Mouse (Mus musculus): ENCODE measurements around the gene En2. TPM values are rescaled to one million over a fixed set of nuclear protein-coding genes. Genes with fewer than 3 reads are reported as not detected.

The En2 gene
- polyA plus RNA-seq, 1 experiment from 2014 or later, result not detected

DNA sequence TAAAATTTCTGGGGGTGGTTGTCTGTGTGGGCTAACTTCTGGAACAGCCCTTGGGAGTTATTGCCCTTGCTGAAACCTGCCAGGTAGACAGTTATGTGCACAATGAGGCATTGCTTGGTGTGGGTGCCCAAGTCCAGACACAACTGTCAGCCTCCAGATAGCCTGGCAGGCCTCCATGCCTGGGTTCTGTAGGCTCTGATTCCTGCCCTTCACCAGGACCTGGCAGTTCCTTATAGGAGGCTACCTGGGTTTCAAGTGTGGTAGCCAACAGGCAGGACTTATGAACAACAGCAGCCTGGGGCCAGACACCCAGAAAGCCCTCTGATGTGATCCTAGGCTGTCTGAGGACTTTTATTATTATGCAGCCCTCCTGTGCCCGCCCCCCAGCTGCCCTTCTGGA, 1.6 kb upstream of the En2 start:
- 0% methylated on average over 1 of the region's 1 CpGs for WGBS
- Histone ChIP-seq H3K9ac (no peak overlapping the region), H3K9me3 (no peaks in the 10 kb centered on the region), H3K36me3 (no peaks in the 10 kb centered on the region), H3K4me1 (peaks cover 34% of the 10 kb centered on the region), H3K27ac (no peak overlapping the region), H3K27me3 (peaks cover 99% of the 10 kb centered on the region), H3K4me3 (no peak overlapping the region), H3K4me2 (no peak overlapping the region)
- ATAC-seq (ENCODE audit: borderline replicate concordance, extremely low read depth, low FRiP score, low TSS enrichment), result no peak

DNA sequence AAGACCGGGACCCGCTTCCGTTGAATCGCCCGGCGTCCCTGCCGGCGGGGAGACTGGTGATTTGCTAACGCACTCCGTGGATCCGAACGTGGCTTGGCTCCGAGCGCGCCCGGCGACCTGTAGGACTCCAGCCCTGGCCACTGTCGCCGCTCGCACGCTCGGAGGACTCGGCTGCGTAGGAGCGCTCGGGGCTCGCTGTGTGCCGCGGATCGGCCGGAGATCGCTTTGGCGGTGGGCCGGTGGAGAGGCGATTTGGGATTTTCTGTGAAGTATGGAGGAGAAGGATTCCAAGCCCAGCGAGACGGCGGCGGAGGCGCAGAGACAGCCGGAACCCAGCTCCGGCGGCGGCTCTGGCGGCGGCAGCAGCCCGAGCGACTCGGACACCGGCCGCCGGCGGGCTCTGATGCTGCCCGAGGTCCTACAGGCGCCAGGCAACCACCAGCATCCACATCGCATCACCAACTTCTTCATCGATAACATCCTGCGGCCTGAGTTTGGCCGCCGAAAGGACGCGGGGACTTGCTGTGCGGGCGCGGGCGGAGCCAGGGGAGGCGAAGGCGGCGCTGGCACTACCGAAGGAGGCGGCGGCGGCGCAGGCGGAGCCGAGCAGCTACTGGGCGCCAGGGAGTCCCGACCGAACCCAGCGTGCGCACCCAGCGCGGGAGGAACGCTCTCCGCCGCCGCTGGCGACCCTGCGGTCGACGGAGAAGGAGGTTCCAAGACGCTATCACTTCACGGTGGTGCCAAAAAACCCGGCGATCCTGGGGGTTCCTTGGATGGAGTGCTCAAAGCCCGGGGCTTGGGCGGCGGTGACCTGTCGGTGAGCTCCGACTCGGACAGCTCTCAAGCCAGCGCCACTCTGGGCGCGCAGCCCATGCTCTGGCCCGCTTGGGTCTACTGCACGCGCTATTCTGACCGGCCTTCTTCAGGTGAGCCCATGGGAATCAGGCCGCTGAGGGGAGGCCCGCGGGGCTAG, 1.1 kb downstream of the En2 start:
- Histone ChIP-seq H3K27ac (no peak overlapping the region), H3K9ac (no peak overlapping the region), H3K4me1 (peaks cover 34% of the 10 kb centered on the region), H3K27me3 (peaks cover 96% of the 10 kb centered on the region), H3K9me3 (no peaks in the 10 kb centered on the region), H3K4me2 (peak overlapping the region; percentile 99), H3K36me3 (no peaks in the 10 kb centered on the region), H3K4me3 (peak overlapping the region; percentile 45)
- ATAC-seq (ENCODE audit: borderline replicate concordance, extremely low read depth, low FRiP score, low TSS enrichment), result peak; percentile 12; the same call in 1 of the 2 replicates
- under 1% methylated on average over 110 of the region's 111 CpGs for WGBS

DNA sequence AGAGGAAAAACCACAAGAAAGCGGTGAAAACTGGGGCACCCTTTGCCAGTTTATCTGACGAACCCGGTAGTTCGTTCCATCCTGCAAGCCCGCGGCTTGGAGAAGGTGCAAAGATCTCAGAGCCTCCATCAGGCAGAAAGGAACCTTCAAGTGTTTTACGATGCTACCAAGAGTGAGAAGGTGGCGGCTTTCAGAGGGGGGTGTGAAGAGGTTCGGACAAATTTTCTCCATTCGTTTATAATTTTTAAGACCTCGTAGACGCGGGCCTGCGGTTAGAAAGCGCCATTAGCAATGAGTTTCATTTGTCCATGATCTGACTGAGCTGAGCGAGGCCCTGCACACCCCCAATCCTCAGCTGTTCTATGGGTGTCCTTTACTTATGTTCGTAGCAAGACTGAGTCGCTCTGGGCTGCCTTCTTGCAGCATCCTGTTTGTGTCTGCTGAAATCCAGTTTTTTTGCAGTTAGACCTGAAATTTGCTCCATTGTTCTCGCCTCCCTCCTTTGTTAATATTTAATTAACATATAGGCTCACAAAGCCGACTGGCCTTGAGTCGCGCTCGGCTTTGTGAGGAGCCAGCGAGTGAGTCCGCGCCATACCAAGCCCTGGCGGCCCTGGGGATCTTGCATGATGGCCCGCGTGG, 2.2 kb downstream of the En2 start:
- H3K36me3 ChIP-seq, result no peaks in the 10 kb centered on the region
- H3K27me3 ChIP-seq, result peaks cover 96% of the 10 kb centered on the region
- H3K4me2 ChIP-seq, result peak overlapping the region; percentile 36
- no peak overlapping the region for H3K9ac ChIP-seq
- ATAC-seq (ENCODE audit: borderline replicate concordance, extremely low read depth, low FRiP score, low TSS enrichment), result no peak
- WGBS, result under 1% methylated on average over 29 of the region's 29 CpGs
- no peak overlapping the region for H3K27ac ChIP-seq
- peaks cover 34% of the 10 kb centered on the region for H3K4me1 ChIP-seq
- no peak overlapping the region; the same call in 1 of the 2 replicates for H3K4me3 ChIP-seq
- H3K9me3 ChIP-seq, result no peaks in the 10 kb centered on the region

DNA sequence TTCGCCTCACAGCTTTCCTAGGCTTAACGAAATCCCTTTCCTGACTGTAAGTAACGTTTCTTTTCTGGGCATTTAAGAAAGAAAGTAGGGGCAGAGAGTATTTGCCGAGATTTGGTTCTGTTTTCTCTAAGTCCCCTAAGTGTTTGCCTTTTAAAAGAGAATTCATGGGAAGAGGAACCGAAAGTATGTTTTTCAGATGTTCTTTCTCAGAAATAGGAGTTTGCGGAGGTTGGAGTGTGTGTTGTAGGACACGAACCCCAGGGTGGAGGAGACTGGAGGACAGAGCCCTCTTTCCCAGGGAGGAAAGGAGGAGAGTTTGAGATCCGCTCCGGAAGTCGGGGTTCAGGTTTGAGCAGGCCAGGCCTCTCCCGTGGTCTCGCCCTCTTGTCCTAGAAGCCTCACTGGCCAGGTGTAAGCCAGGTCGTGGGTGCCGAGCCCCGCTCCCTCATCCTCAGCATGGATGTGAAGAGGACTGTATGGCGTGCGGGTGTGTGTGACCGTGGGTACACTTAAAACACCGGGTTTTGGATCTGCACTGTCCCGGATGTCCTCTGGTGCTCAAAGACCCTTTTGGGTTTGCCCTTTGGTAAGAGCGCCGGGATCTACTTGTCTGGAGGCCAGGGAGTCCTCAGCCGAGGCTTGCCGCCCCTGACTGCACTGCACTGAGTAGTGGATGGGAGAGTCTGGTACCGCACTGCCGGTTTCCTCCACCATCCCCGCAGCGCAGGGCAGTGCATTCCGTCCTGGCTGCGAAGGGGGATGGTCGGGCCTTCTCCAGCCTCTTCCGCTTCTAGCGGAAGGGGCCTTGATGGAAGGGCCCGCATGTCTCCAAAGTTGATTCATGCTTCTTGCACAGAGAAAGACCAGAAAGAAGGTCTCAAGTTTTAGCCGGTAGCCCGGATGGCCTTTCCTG, 3.0 kb downstream of the En2 start:
- peak overlapping the region; percentile 13 for H3K4me3 ChIP-seq
- H3K9ac ChIP-seq, result no peak overlapping the region
- peaks cover 96% of the 10 kb centered on the region for H3K27me3 ChIP-seq
- no peak for ATAC-seq (ENCODE audit: borderline replicate concordance, extremely low read depth, low FRiP score, low TSS enrichment)
- no peaks in the 10 kb centered on the region for H3K36me3 ChIP-seq
- no peak overlapping the region for H3K27ac ChIP-seq
- WGBS, result 2% methylated on average over 36 of the region's 36 CpGs
- H3K4me1 ChIP-seq, result peaks cover 34% of the 10 kb centered on the region
- H3K4me2 ChIP-seq, result peak overlapping the region; percentile 36
- H3K9me3 ChIP-seq, result no peaks in the 10 kb centered on the region

- WGBS, result 1% methylated on average over 5 of the region's 5 CpGs
- H3K4me2 ChIP-seq, result no peak overlapping the region
- no peak overlapping the region for H3K4me3 ChIP-seq
These were observed 3.8 kb downstream of the En2 start for GRCm38 (mm10) chr5:28169166-28169801.

GRCm38 (mm10) chr5:28170081-28170480, 4.6 kb downstream of the En2 start:
- WGBS, result 4% methylated on average over 17 of the region's 17 CpGs
- Histone ChIP-seq H3K27me3 (peaks cover 96% of the 10 kb centered on the region), H3K4me2 (no peak overlapping the region), H3K9me3 (no peaks in the 10 kb centered on the region), H3K36me3 (no peaks in the 10 kb centered on the region), H3K9ac (no peak overlapping the region), H3K4me3 (no peak overlapping the region), H3K27ac (no peak overlapping the region), H3K4me1 (peaks cover 32% of the 10 kb centered on the region)
- ATAC-seq (ENCODE audit: borderline replicate concordance, extremely low read depth, low FRiP score, low TSS enrichment), result no peak

More at GRCm38 (mm10) chr5:28169166-28169801, 3.8 kb downstream of the En2 start:
- no peak for ATAC-seq (ENCODE audit: borderline replicate concordance, extremely low read depth, low FRiP score, low TSS enrichment)
- Histone ChIP-seq H3K27ac (no peak overlapping the region), H3K9me3 (no peaks in the 10 kb centered on the region), H3K27me3 (peaks cover 96% of the 10 kb centered on the region), H3K36me3 (no peaks in the 10 kb centered on the region), H3K4me1 (peaks cover 34% of the 10 kb centered on the region), H3K9ac (no peak overlapping the region)

GRCm38 (mm10) chr5:28170892-28171291, 5.4 kb downstream of the En2 start:
- Histone ChIP-seq H3K36me3 (no peaks in the 10 kb centered on the region), H3K27ac (no peak overlapping the region), H3K9me3 (no peaks in the 10 kb centered on the region), H3K27me3 (peaks cover 96% of the 10 kb centered on the region), H3K4me2 (no peak overlapping the region), H3K4me1 (peaks cover 24% of the 10 kb centered on the region), H3K4me3 (no peak overlapping the region), H3K9ac (no peak overlapping the region)
- 1% methylated on average over 19 of the region's 19 CpGs for WGBS
- ATAC-seq (ENCODE audit: borderline replicate concordance, extremely low read depth, low FRiP score, low TSS enrichment), result no peak

GRCm38 (mm10) chr5:28171667-28172066, 6.2 kb downstream of the En2 start:
- no peak overlapping the region for H3K4me2 ChIP-seq
- WGBS, result 15% methylated on average over 5 of the region's 5 CpGs
- no peak overlapping the region for H3K4me3 ChIP-seq
- no peak overlapping the region for H3K9ac ChIP-seq
- H3K9me3 ChIP-seq, result no peaks in the 10 kb centered on the region
- H3K36me3 ChIP-seq, result no peaks in the 10 kb centered on the region
- ATAC-seq (ENCODE audit: borderline replicate concordance, extremely low read depth, low FRiP score, low TSS enrichment), result no peak
- H3K27me3 ChIP-seq, result peaks cover 96% of the 10 kb centered on the region
- no peak overlapping the region for H3K27ac ChIP-seq
- H3K4me1 ChIP-seq, result peaks cover 17% of the 10 kb centered on the region

DNA sequence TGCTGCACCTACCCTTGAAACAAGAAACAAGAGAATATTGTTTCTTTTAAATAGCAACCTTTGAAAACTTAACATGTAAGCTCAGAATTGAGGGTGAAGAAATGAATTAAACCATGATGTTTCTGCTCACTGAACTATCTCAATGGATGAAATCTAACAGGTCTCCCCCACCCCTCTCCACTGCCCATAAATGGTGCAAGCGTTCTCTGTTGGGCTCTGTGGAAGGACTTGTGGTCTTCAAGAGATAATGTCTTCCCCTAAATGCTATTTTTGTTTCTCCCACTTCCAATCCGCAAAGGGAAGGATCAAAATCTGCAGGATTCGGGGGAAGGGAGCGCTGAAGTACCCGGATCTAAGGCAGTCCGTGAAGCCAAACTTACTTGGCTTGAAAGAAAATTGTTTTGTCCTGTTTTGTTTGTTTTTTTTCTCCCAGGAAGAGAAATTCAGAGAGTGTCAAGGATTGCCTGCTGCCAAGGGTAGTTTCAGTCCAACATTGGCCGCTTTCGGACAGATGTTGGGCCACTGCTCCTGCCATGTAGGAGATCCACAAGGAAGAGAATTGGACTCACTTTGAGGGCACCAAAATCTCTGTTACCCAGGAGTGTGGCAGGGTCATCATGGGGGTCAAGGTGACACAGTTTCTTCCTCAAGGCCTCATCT, 6.9 kb downstream of the En2 start:
- no peak overlapping the region for H3K4me3 ChIP-seq
- H3K36me3 ChIP-seq, result no peaks in the 10 kb centered on the region
- H3K9ac ChIP-seq, result no peak overlapping the region
- peaks cover 12% of the 10 kb centered on the region for H3K4me1 ChIP-seq
- no peak overlapping the region for H3K27ac ChIP-seq
- H3K4me2 ChIP-seq, result no peak overlapping the region
- 4% methylated on average over 8 of the region's 8 CpGs for WGBS
- H3K9me3 ChIP-seq, result no peaks in the 10 kb centered on the region
- H3K27me3 ChIP-seq, result peaks cover 97% of the 10 kb centered on the region
- ATAC-seq (ENCODE audit: borderline replicate concordance, extremely low read depth, low FRiP score, low TSS enrichment), result no peak

GRCm38 (mm10) chr5:28172921-28173670, 7.6 kb downstream of the En2 start:
- WGBS, result 4% methylated on average over 4 of the region's 4 CpGs
- H3K27me3 ChIP-seq, result peaks cover 95% of the 10 kb centered on the region

More at GRCm38 (mm10) chr5:28172921-28173670, 7.6 kb downstream of the En2 start:
- no peak overlapping the region for H3K4me3 ChIP-seq
- peaks cover 8% of the 10 kb centered on the region for H3K4me1 ChIP-seq
- no peak overlapping the region for H3K4me2 ChIP-seq
- H3K36me3 ChIP-seq, result no peaks in the 10 kb centered on the region
- no peak overlapping the region for H3K27ac ChIP-seq
- no peaks in the 10 kb centered on the region for H3K9me3 ChIP-seq
- ATAC-seq (ENCODE audit: borderline replicate concordance, extremely low read depth, low FRiP score, low TSS enrichment), result no peak
- no peak overlapping the region for H3K9ac ChIP-seq

Data from lung, embryonic 15.5 days (tissue).